Mouse (Mus musculus): ENCODE data around the gene Nabp2. TPM values are rescaled to one million over a fixed set of nuclear protein-coding genes. Genes with fewer than 3 reads are reported as not detected.

Gene Nabp2
- 16.8 and 18.7 TPM in 2 replicates for polyA plus RNA-seq (2012; rRNA removed)

GRCm38 (mm10) chr10:128411211-128412054 is at the start of gene Nabp2, which contains the start of gene Rnf41:
Nabp2 (minus strand) TSS chr10:128411492.
Rnf41 (plus strand) TSS chr10:128411657.

GRCm38 (mm10) chr10:128458719-128459408 is 47.6 kb upstream of the Nabp2 start, which contains the start of gene Smarcc2:
Smarcc2 (plus strand) TSS chr10:128459248.

GRCm38 (mm10) chr10:128401056-128401455 is 10.2 kb downstream of the Nabp2 start, which contains the start of gene Slc39a5:
Slc39a5 (minus strand) TSS chr10:128401229.

GRCm38 (mm10) chr10:128376455-128377211 is 34.7 kb downstream of the Nabp2 start, which contains the start of gene Ankrd52:
Ankrd52 (plus strand) TSS chr10:128377115.

GRCm38 (mm10) chr10:128368402-128369217 is 42.7 kb downstream of the Nabp2 start, which contains the start of gene Coq10a:
Coq10a (minus strand) TSS chr10:128368997.

Other genes with a start within 250 kb of the Nabp2 start
- gene Rbms2, start 231.2 kb downstream of the Nabp2 start, polyA plus RNA-seq (2012; rRNA removed): 13.5 and 14.2 TPM in 2 replicates
- gene Gls2, start 217.0 kb downstream of the Nabp2 start, polyA plus RNA-seq (2012; rRNA removed): 50.2 and 50.4 TPM in 2 replicates
- 34.1 and 34.9 TPM in 2 replicates for gene Spryd4, start 199.7 kb downstream of the Nabp2 start, polyA plus RNA-seq (2012; rRNA removed)
- gene Mip, start 185.7 kb downstream of the Nabp2 start, polyA plus RNA-seq (2012; rRNA removed): 0.01 TPM in 1 of 2 replicates, not detected in the other
- gene Timeless, start 179.4 kb downstream of the Nabp2 start, polyA plus RNA-seq (2012; rRNA removed): 6.6 and 6.7 TPM in 2 replicates
- gene Apon, start 157.4 kb downstream of the Nabp2 start, polyA plus RNA-seq (2012; rRNA removed): 13.0 and 18.7 TPM in 2 replicates
- 813 and 951 TPM in 2 replicates for gene Apof, start 142.8 kb downstream of the Nabp2 start, polyA plus RNA-seq (2012; rRNA removed)
- gene Stat2, start 140.9 kb downstream of the Nabp2 start, polyA plus RNA-seq (2012; rRNA removed): 20.6 and 23.1 TPM in 2 replicates
- 0.03 and 0.06 TPM in 2 replicates for gene Il23a, start 112.7 kb downstream of the Nabp2 start, polyA plus RNA-seq (2012; rRNA removed)
- gene Pan2, start 108.2 kb downstream of the Nabp2 start, polyA plus RNA-seq (2012; rRNA removed): 13.6 and 15.8 TPM in 2 replicates
- 57.3 and 69.2 TPM in 2 replicates for gene Cnpy2, start 89.0 kb downstream of the Nabp2 start, polyA plus RNA-seq (2012; rRNA removed)
- 59.5 and 64.0 TPM in 2 replicates for gene Cs, start 73.8 kb downstream of the Nabp2 start, polyA plus RNA-seq (2012; rRNA removed)
- 10.3 and 10.8 TPM in 2 replicates for gene Coq10a, start 42.5 kb downstream of the Nabp2 start, polyA plus RNA-seq (2012; rRNA removed)
- 4.4 and 6.2 TPM in 2 replicates for gene Ankrd52, start 34.4 kb downstream of the Nabp2 start, polyA plus RNA-seq (2012; rRNA removed)
- 99.5 and 112 TPM in 2 replicates for gene Slc39a5, start 10.3 kb downstream of the Nabp2 start, polyA plus RNA-seq (2012; rRNA removed)
- gene Rnf41, start 165 bp upstream of the Nabp2 start, polyA plus RNA-seq (2012; rRNA removed): 7.0 and 8.3 TPM in 2 replicates
- 25.6 and 31.2 TPM in 2 replicates for gene Smarcc2, start 47.8 kb upstream of the Nabp2 start, polyA plus RNA-seq (2012; rRNA removed)
- gene Myl6, start 82.7 kb upstream of the Nabp2 start, polyA plus RNA-seq (2012; rRNA removed): 627 and 720 TPM in 2 replicates
- 0.53 and 0.67 TPM in 2 replicates for gene Myl6b, start 87.2 kb upstream of the Nabp2 start, polyA plus RNA-seq (2012; rRNA removed)
- gene Esyt1, start 114.4 kb upstream of the Nabp2 start, polyA plus RNA-seq (2012; rRNA removed): 10.8 and 12.1 TPM in 2 replicates
- gene Zc3h10, start 136.3 kb upstream of the Nabp2 start, polyA plus RNA-seq (2012; rRNA removed): 4.0 and 4.5 TPM in 2 replicates
- gene Rpl41, start 137.8 kb upstream of the Nabp2 start, polyA plus RNA-seq (2012; rRNA removed): 1,648 and 2,151 TPM in 2 replicates
- gene Pa2g4, start 154.5 kb upstream of the Nabp2 start, polyA plus RNA-seq (2012; rRNA removed): 67.0 and 72.0 TPM in 2 replicates
- 7.5 and 8.2 TPM in 2 replicates for gene Erbb3, start 178.2 kb upstream of the Nabp2 start, polyA plus RNA-seq (2012; rRNA removed)
- 667 and 775 TPM in 2 replicates for gene Rps26, start 215.3 kb upstream of the Nabp2 start, polyA plus RNA-seq (2012; rRNA removed)
- gene Ikzf4, start 234.5 kb upstream of the Nabp2 start, polyA plus RNA-seq (2012; rRNA removed): 0.72 and 1.2 TPM in 2 replicates